In the genomic region with DNA sequence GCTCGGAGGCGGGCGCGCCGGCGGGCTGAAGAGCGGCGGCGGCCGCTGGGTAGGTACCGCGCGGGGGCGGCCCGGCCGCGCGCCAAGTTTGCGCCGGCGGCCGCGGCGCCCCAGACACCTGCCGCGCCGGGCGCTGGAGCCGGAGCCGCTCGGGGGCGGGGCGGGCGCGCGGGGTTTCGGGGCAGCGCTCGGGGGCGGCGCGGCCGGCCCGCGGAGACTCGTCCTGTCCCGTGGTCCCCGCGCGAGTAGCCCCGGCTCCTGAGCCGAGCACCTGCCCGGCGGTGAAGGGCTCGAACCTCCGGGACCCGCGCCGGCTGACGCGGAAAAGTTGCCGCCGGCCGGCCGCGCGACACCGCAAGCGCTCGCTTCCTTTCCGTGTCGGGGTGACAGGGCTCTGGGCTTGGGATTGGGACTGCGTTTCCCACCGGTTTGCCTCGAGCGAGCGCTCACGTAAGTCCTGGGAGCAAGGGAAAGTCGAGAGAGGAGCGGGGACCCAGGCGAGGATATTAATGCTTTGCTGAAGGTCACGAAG, we compare ENCODE assay signal across 8 mouse cellular contexts.
DNase-seq lines count a peak whose midpoint lies in the region; ATAC-seq and TF ChIP-seq lines count a peak whose summit lies in the region.

No protein-coding gene starts in this region.

- ATAC-seq in embryonic facial prominence, embryonic 12.5 days (ENCODE audit: insufficient number of reproducible peaks, insufficient read depth, low FRiP score, low TSS enrichment), result peak; percentile 61; the same call in 1 of the 2 replicates
- no peak; the same call in none of the 2 replicates for ATAC-seq in hindbrain, embryonic 12.5 days (ENCODE audit: low FRiP score)
- peak; percentile 74 for ATAC-seq in stomach, embryonic 15.5 days (ENCODE audit: insufficient read depth, low FRiP score, low read depth)

- no peaks in the 10 kb centered on the region for H3K9me3 ChIP-seq in embryonic facial prominence, embryonic 12.5 days
- no peaks in the 10 kb centered on the region for H3K9me3 ChIP-seq in hindbrain, embryonic 12.5 days (replicated peaks)
- no peaks in the 10 kb centered on the region for H3K9me3 ChIP-seq in stomach, embryonic 15.5 days

- H3K4me1 ChIP-seq in cerebellum, adult 2 months (ENCODE audit: control insufficient read depth, insufficient read depth, low read length), result no peaks in the 10 kb centered on the region; the same call in 1 of the 2 replicates
- peaks cover 3% of the 10 kb centered on the region; the same call in 1 of the 2 replicates for H3K4me1 ChIP-seq in embryonic facial prominence, embryonic 12.5 days
- H3K4me1 ChIP-seq in hindbrain, embryonic 12.5 days, result peaks cover 4% of the 10 kb centered on the region
- no peaks in the 10 kb centered on the region for H3K4me1 ChIP-seq in stomach, embryonic 15.5 days

- peak overlapping the region; percentile 61 for H3K4me3 ChIP-seq in cerebellum, adult 2 months (replicated peaks; ENCODE audit: insufficient read depth, low read depth, low read length)
- H3K4me3 ChIP-seq in embryonic facial prominence, embryonic 12.5 days, result peak overlapping the region; percentile 66
- peak overlapping the region; percentile 73 for H3K4me3 ChIP-seq in hindbrain, embryonic 12.5 days
- peak overlapping the region; percentile 57 for H3K4me3 ChIP-seq in macrophage (ENCODE audit: inconsistent target)
- peak overlapping the region; percentile 72 for H3K4me3 ChIP-seq in stomach, embryonic 15.5 days (replicated peaks)

- H3K27ac ChIP-seq in cerebellum, adult 2 months (ENCODE audit: insufficient read depth, low read length), result no peak overlapping the region
- H3K27ac ChIP-seq in embryonic facial prominence, embryonic 12.5 days, result no peak overlapping the region
- no peak overlapping the region for H3K27ac ChIP-seq in hindbrain, embryonic 12.5 days
- H3K27ac ChIP-seq in macrophage, result no peak overlapping the region
- H3K27ac ChIP-seq in stomach, embryonic 15.5 days, result no peak overlapping the region

- 4% methylated on average over 61 of the region's 82 CpGs for WGBS in cerebellum, adult 2 months
- under 1% methylated on average over 31 of the region's 82 CpGs for WGBS in embryonic facial prominence, embryonic 12.5 days
- WGBS in hindbrain, embryonic 12.5 days, result under 1% methylated on average over 43 of the region's 82 CpGs
- WGBS in macrophage (ENCODE audit: missing documents), result under 1% methylated on average over 69 of the region's 82 CpGs
- under 1% methylated on average over 47 of the region's 82 CpGs for WGBS in stomach, embryonic 15.5 days

- peak overlapping the region; percentile 53 for H3K9ac ChIP-seq in embryonic facial prominence, embryonic 12.5 days
- H3K9ac ChIP-seq in hindbrain, embryonic 12.5 days, result peak overlapping the region; percentile 71
- H3K9ac ChIP-seq in stomach, embryonic 15.5 days, result peak overlapping the region; percentile 22

- TF ChIP-seq CTCF in cerebellum, adult 2 months (IDR thresholded peaks at IDR 0.05; ENCODE audit: borderline replicate concordance, insufficient read depth, low read depth, low read length), result no peak

- peak overlapping the region; percentile 96 for H3K4me2 ChIP-seq in embryonic facial prominence, embryonic 12.5 days (replicated peaks)
- H3K4me2 ChIP-seq in hindbrain, embryonic 12.5 days (replicated peaks), result peak overlapping the region; percentile 92
- H3K4me2 ChIP-seq in stomach, embryonic 15.5 days, result peak overlapping the region; percentile 84

- TF ChIP-seq POLR2A in cerebellum, adult 2 months (IDR thresholded peaks at IDR 0.05; ENCODE audit: borderline replicate concordance, insufficient read depth, low read length), result no peak

- H3K27me3 ChIP-seq in cerebellum, adult 2 months (ENCODE audit: control insufficient read depth, insufficient read depth, low read length), result no peaks in the 10 kb centered on the region; the same call in 1 of the 2 replicates
- peaks cover 14% of the 10 kb centered on the region for H3K27me3 ChIP-seq in embryonic facial prominence, embryonic 12.5 days
- H3K27me3 ChIP-seq in hindbrain, embryonic 12.5 days, result peaks cover 16% of the 10 kb centered on the region
- H3K27me3 ChIP-seq in stomach, embryonic 15.5 days (replicated peaks), result 0 out of 2 replicates have a peak, but pooled peaks cover 4% of the 10 kb centered on the region

- peaks cover 15% of the 10 kb centered on the region; the same call in 1 of the 2 replicates for H3K79me2 ChIP-seq in macrophage (ENCODE audit: inconsistent target)

- DNase-seq in cerebellum, adult 2 months, result peak; percentile 34 to 46
- DNase-seq in cerebellum, adult 18-20 months, result no peak
- DNase-seq in spleen, adult 12 weeks (ENCODE audit: low spot score), result peak; percentile 25
- DNase-seq in spleen, postnatal 36 days (ENCODE audit: low spot score in 2 of 2), result no peak

- no peaks in the 10 kb centered on the region for H3K36me3 ChIP-seq in embryonic facial prominence, embryonic 12.5 days
- no peaks in the 10 kb centered on the region for H3K36me3 ChIP-seq in hindbrain, embryonic 12.5 days
- no peaks in the 10 kb centered on the region; the same call in 1 of the 2 replicates for H3K36me3 ChIP-seq in macrophage (ENCODE audit: inconsistent target)
- no peaks in the 10 kb centered on the region for H3K36me3 ChIP-seq in stomach, embryonic 15.5 days

Comparison
In these comparisons a context has a peak if more than half of its experiments do, and no peak if none do; other contexts are left out.
1. DNase-seq: peak in cerebellum, adult 2 months (2 of 2) and spleen, adult 12 weeks (single experiment); none in cerebellum, adult 18-20 months (0 of 2) and spleen, postnatal 36 days (0 of 2).
2. Peak in every context shown above with its lines, with median percentiles within 50 percentile points of each other: H3K4me3 ChIP-seq, H3K4me2 ChIP-seq and H3K9ac ChIP-seq.